Mouse (Mus musculus) liver, adult 2 months (tissue): ENCODE measurements around the gene Sema3f. TPM values are rescaled to one million over a fixed set of nuclear protein-coding genes. Genes with fewer than 3 reads are reported as not detected.

ENCODE experiments used
- DNase-seq: peaks from one replicate; pipeline ENCODE4 v3.0.0-alpha.2; 2011; ENCODE audit warnings: low read depth, low spot score; ENCODE audit errors: extremely low read depth
- H3K27ac ChIP-seq: fragments of 200-500 bp; replicated peaks from 2 replicates; pipeline ENCODE4 v1.5.1; 2012; ENCODE audit warnings: low read depth, mild to moderate bottlenecking, control low read depth, inconsistent platforms, low read length; ENCODE audit not compliant: insufficient read depth
- H3K27me3 ChIP-seq: fragments of 200-500 bp; 2 replicates; pipeline ENCODE4 v1.6.1; 2012; ENCODE audit warnings: mild to moderate bottlenecking, moderate library complexity, low read length, inconsistent platforms; ENCODE audit not compliant: control insufficient read depth, insufficient read depth
- H3K36me3 ChIP-seq: fragments of 200-500 bp; 2 replicates; pipeline ENCODE4 v1.6.1; 2012; ENCODE audit warnings: low read length, inconsistent platforms; ENCODE audit not compliant: control insufficient read depth, insufficient read depth
- H3K4me1 ChIP-seq: fragments of 200-500 bp; 2 replicates; pipeline ENCODE4 v1.6.1; 2011; ENCODE audit warnings: low read length; ENCODE audit not compliant: control insufficient read depth, insufficient read depth
- H3K4me3 ChIP-seq: fragments of 200-500 bp; 2 replicates; pipeline ENCODE4 v1.5.1; 2011; ENCODE audit warnings: low read depth, mild to moderate bottlenecking, control low read depth, low read length, moderate library complexity; ENCODE audit not compliant: insufficient read depth
- H3K79me2 ChIP-seq: fragments of 200-500 bp; 2 replicates; pipeline ENCODE4 v1.6.1; 2012; ENCODE audit warnings: inconsistent platforms, mild to moderate bottlenecking, low read length, moderate library complexity; ENCODE audit not compliant: control insufficient read depth, insufficient read depth
- H3K9ac ChIP-seq: fragments of 200-500 bp; 2 replicates; pipeline ENCODE4 v1.6.1; 2012; ENCODE audit warnings: low read depth, mild to moderate bottlenecking, control low read depth, inconsistent platforms, low read length
- CTCF ChIP-seq: fragments of 200-500 bp; IDR thresholded peaks from 2 replicates; pipeline ENCODE4 v1.5.1; 2011; ENCODE audit warnings: low read depth, low read length, control low read depth
- POLR2A ChIP-seq: fragments of 200-500 bp; IDR thresholded peaks from 2 replicates; pipeline ENCODE4 v1.6.1; 2011; ENCODE audit warnings: low read length, control low read depth; ENCODE audit not compliant: insufficient read depth; ENCODE audit errors: extremely low read depth
- WGBS: fragments of 180-500 bp; shearing (Covaris S2); methylation state at CpG from one replicate; pipeline ENCODE4 v1.1.7; 2018; 5-methylcytosine and 5-hydroxymethylcytosine counted together
- polyA plus RNA-seq: library from polyadenylated mRNA; depleted of rRNA; stranded (reverse); fragments of >200 nt; gene quantifications from 2 replicates; pipeline ENCODE4 v1.2.3, GENCODE M21; 2012
- total RNA-seq: library from RNA; depleted of rRNA; stranded (reverse); fragments of >200 nt; gene quantifications from 2 replicates; pipeline ENCODE4 v1.2.3, GENCODE M21; 2014

The Sema3f gene
- total and polyA plus RNA-seq, 2 experiments = 3.5 to 8.9 TPM

- no peak for TF ChIP-seq POLR2A
- TF ChIP-seq CTCF = no peak
- peaks cover 6% of the 10 kb centered on the region for H3K4me1 ChIP-seq
- no peak overlapping the region for H3K9ac ChIP-seq
- no peak overlapping the region for H3K4me3 ChIP-seq
- H3K79me2 ChIP-seq = no peaks in the 10 kb centered on the region
- peaks cover 5% of the 10 kb centered on the region for H3K36me3 ChIP-seq
- WGBS = 66% methylated on average over 6 of the region's 6 CpGs
- no peak overlapping the region for H3K27ac ChIP-seq
- DNase-seq = peak; percentile 24
- no peaks in the 10 kb centered on the region for H3K27me3 ChIP-seq
Observed at GRCm38 (mm10) chr9:107646975-107647374, 63.3 kb downstream of the Sema3f start.

- H3K36me3 ChIP-seq = no peaks in the 10 kb centered on the region
- no peaks in the 10 kb centered on the region for H3K27me3 ChIP-seq
- no peak overlapping the region for H3K4me3 ChIP-seq
- H3K4me1 ChIP-seq = peaks cover 6% of the 10 kb centered on the region
- H3K79me2 ChIP-seq = no peaks in the 10 kb centered on the region
- peak; percentile 34 for DNase-seq
- H3K27ac ChIP-seq = no peak overlapping the region
- 15% methylated on average over 5 of the region's 5 CpGs for WGBS
- H3K9ac ChIP-seq = no peak overlapping the region
- TF ChIP-seq POLR2A (no peak), CTCF (peak; percentile 90)
Observed at GRCm38 (mm10) chr9:107645577-107645976, 64.7 kb downstream of the Sema3f start.

GRCm38 (mm10) chr9:107645153-107645510 is 65.1 kb downstream of the Sema3f start:
- 39% methylated on average over 7 of the region's 7 CpGs for WGBS
- no peaks in the 10 kb centered on the region for H3K27me3 ChIP-seq
- peak; percentile 21 for DNase-seq
- H3K9ac ChIP-seq = no peak overlapping the region
- no peak overlapping the region for H3K27ac ChIP-seq
- no peak overlapping the region for H3K4me3 ChIP-seq
- TF ChIP-seq POLR2A (no peak), CTCF (no peak)
- no peaks in the 10 kb centered on the region for H3K36me3 ChIP-seq
- H3K79me2 ChIP-seq = no peaks in the 10 kb centered on the region
- peaks cover 6% of the 10 kb centered on the region for H3K4me1 ChIP-seq

GRCm38 (mm10) chr9:107644495-107645152 is 65.7 kb downstream of the Sema3f start:
- Histone ChIP-seq H3K9ac (peak overlapping the region; percentile 66), H3K27me3 (no peaks in the 10 kb centered on the region), H3K36me3 (no peaks in the 10 kb centered on the region), H3K4me1 (peaks cover 6% of the 10 kb centered on the region), H3K79me2 (no peaks in the 10 kb centered on the region), H3K4me3 (peak overlapping the region; percentile 46), H3K27ac (no peak overlapping the region)
- TF ChIP-seq POLR2A (no peak), CTCF (peak; percentile 90)
- DNase-seq = peak; percentile 48
- 3% methylated on average over 35 of the region's 35 CpGs for WGBS

- TF ChIP-seq POLR2A (no peak), CTCF (no peak)
- no peak overlapping the region for H3K27ac ChIP-seq
- no peaks in the 10 kb centered on the region for H3K36me3 ChIP-seq
- no peak for DNase-seq
- 93% methylated on average over 13 of the region's 13 CpGs for WGBS
- no peak overlapping the region for H3K9ac ChIP-seq
- H3K79me2 ChIP-seq = no peaks in the 10 kb centered on the region
- peaks cover 6% of the 10 kb centered on the region for H3K4me1 ChIP-seq
- no peak overlapping the region for H3K4me3 ChIP-seq
- H3K27me3 ChIP-seq = no peaks in the 10 kb centered on the region
Observed at GRCm38 (mm10) chr9:107643544-107644214, 66.6 kb downstream of the Sema3f start.

- Histone ChIP-seq H3K27ac (no peak overlapping the region), H3K4me3 (no peak overlapping the region), H3K79me2 (no peaks in the 10 kb centered on the region), H3K36me3 (no peaks in the 10 kb centered on the region), H3K9ac (no peak overlapping the region), H3K4me1 (peaks cover 6% of the 10 kb centered on the region), H3K27me3 (no peaks in the 10 kb centered on the region)
- 87% methylated on average over 8 of the region's 8 CpGs for WGBS
- no peak for TF ChIP-seq CTCF
- no peak for TF ChIP-seq POLR2A
- no peak for DNase-seq
Observed at GRCm38 (mm10) chr9:107641666-107642065, 68.6 kb downstream of the Sema3f start.
